Mouse (Mus musculus) cerebellum, adult 9-11 months (tissue): Measurements from ENCODE around the gene Nop16.

ENCODE experiments used
- DNase-seq: peaks from one replicate; pipeline ENCODE4 v3.0.0; 2022

Gene Nop16

DNA sequence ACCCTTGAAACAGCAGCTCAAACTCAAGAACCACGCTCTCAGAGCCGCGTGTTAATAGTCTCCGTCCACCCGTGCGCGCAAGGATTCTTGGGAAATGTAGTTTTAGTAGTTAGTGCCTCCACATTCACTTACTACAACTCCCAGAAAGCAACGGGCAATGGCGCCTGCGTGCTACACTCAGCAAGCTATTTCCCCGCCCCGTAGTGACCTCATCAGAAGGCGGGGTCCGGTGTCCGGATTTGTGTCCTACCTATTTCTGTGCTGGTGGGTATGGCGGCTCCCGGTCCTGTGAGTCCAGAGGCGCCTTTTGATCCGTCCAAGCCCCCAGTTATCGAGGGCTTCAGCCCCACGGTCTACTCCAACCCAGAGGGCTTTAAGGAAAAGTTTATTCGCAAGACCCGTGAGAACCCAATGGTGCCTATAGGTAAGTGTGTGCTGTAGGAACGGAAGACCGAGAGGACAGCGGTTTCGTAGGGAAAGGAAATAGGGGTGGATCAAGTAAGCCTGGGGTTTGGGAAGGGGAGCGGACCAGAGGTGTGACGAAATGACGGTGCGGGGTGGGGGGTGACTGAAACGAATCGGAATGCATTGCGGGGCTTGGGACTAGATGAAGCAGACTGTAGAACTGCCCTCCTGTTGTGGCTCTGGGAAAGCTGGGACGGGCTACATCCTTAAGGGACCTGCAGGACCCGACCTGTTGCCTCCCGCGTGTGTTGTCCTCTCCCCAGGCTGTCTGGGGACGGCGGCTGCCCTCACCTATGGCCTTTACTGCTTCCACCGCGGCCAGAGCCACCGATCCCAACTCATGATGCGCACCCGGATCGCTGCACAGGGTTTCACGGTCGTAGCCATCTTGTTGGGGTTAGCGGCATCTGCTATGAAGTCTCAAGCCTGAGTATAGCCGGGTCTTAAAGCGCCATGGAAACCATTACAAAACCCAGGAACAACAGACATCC lies at the start of gene Nop16, which contains the start of gene Higd2a:
Nop16 (minus strand) TSS at position 95 of the 956 bp plus-strand sequence.
Higd2a (plus strand) TSS at position 212 of the 956 bp plus-strand sequence.
- DNase-seq: peak; percentile 98

DNA sequence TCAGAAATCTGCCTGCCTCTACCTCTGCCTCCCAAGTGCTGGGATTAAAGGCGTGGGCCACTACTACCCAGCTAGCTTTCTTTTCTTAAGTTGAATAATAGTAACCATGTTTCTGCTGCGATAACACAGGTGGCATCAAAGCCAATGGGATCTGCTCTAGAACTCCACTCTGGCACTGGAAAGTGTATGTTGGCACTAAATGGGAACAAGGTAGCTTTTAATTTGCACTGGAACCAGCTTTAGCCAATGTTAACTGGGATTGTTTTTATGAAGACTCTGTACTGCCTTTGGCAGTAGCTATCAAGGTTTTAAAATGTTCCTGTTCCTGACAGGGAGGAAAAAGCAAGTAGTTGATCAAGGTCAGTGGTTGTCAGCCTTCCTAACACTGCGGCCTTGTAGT lies 45.1 kb upstream of the Nop16 start:
- DNase-seq: no peak

DNA sequence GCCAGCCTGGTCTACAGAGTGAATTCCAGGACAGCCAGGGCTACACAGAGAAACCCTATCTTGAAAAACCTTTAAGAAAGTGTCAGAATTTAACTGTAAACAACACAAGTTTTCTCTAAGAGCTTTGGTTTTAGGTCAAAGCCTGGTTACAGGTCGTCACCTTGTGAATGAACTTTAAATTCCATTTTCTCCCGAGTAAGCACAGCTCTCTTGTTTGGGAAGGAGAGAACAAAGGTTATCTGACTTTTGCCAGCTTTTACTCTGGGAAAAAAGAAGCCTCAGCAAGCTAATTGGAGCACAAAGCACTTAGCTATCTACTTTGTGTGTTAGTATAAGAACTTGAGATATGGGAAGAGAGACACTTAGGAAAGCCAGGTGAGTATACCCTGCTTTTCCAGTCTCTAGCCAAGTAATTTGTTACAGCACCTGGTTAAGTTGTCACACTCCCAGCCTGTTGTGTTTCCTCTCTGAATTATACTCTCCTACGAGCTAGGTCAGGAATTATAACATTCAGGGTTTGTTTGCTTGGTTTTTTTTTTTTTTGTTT lies 42.9 kb upstream of the Nop16 start:
- no peak for DNase-seq

DNA sequence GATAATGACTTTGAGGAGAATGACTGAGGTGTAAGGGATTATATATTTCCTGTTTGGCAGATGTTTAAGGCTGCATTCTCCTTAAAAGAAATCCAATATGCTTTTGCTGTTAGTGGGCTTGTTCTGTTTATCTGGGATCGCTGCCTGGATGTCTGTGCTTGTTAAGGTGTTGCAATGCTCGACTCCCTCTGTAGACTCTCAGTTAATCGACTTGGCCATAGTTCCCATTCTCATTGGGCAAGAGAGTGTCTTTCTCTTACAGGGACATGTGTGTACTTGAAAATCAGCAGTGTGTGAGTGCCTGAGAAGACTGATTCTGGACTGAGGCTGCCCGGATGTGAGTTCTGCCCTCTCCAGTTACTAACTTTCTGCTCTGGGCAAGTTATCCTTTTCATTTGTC lies 39.2 kb upstream of the Nop16 start:
- DNase-seq: no peak

DNA sequence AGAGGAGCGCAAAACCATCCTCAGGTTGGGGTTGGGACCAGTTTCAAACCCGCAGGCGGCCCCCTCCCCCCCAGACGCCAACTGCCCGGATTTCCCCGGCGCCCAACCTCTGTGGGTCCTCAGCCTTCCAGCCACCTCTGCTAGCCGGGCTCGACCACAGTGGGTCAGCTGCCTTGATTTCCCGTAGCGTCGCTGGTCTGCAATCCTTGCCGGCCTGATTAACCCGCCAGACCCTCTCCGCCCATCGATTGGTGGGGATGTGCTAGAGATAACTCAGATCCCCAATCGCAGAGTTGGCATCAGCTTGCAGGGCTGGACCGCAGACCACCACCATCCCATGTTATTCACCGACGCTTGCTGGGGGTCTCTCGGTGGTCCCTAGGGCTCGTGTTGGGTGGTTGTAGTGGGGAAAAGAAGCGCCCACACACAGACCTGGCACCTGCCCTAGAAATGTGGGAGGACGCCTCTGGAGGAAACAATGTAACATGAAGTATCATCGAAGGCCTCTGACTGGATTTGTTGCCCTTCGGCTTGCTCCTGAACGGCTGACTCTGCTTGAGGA lies 32.2 kb upstream of the Nop16 start:
- peak; percentile 72 for DNase-seq

DNA sequence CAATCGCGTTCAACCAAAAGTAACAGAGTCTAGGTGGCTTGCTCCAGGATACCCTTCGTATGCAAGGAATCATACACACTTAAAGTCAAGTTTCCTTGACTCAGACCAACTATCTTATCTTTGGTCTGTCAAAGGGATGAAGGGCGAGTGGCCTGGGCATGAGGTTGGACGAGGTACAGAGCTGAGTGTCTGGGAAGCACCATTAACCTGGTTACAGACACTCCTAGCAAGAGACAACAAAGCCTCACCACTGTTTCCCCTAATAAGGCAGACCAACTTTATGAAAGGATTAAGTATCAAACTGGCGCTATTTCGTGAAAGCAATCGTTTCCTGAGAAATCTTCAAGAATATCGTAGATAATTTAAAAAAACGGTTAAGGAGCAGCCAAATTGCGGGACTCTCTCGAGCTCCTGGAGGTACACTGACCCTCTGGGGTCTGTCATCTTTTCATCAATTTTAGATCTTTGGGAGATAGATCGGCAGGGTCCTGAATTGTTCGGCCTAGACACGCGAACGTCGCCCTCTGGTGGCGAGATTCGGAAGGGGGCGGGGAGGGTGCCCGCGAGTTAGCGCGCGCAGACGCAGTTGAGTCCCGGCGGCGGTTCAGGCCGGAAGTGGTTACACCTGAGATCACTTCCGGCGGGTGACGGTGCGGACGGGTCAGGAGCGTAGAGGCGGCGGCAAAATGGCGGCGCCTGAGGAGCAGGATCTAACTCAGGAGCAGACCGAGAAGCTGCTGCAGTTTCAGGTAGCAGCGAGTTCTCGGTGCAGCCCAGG lies 31.5 kb upstream of the Nop16 start, which contains the start of gene Faf2:
Faf2 (plus strand) TSS at position 630 of the 778 bp plus-strand sequence.
- DNase-seq: peak; percentile 97

DNA sequence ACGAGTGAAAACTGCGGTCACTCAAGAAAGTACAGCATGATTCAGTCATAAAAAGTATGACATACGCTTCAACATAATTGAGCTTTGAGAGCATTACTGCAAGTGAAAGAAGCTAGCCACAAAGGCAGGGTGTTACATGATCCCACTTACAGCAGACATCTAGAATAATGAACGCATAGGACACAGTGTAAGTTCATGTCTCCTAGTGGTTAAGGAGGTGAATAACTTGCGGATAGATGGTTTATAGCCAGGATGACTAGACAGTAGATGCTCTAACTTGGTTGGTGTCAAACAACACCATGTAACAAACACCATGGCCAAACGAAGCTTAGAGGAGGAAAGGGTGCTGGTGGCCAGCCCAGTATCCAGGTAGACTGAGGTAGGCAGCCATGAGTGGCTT lies 27.1 kb upstream of the Nop16 start:
- DNase-seq: no peak

DNA sequence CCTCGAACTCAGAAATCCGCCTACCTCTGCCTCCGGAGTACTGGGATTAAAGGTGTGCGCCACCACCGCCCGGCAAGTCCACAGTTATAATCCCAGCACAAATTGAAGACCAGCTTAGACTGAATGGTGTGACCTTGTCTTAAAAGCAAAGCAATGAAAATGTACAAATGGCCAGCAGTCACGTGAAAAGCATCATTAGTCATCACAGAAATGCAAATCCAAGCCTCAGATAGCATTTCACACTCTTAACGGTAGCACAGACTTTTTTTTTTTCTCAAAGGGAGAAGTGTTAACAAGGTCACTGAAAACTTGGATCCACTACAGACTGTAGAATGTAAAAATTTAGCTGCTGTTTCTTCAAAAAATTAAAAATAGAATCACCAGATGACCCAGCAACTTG lies 26.4 kb upstream of the Nop16 start:
- no peak for DNase-seq

DNA sequence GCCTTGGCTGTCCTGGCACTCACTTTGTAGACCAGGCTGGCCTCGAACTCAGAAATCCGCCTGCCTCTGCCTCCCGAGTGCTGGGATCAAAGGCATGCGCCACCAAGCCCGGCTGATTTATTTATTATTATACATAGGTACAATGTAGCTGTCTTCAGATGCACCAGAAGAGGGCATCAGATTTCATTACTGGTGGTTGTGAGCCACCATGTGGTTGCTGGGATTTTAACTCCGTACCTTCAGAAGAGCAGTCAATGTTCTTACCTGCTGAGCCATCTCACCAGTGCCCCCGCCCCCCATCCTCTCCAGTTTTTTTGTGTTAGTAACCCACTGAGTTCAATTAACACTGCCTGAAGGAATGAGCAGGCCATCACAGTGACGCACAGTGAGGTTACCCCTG lies 23.3 kb upstream of the Nop16 start:
- peak; percentile 33 for DNase-seq

DNA sequence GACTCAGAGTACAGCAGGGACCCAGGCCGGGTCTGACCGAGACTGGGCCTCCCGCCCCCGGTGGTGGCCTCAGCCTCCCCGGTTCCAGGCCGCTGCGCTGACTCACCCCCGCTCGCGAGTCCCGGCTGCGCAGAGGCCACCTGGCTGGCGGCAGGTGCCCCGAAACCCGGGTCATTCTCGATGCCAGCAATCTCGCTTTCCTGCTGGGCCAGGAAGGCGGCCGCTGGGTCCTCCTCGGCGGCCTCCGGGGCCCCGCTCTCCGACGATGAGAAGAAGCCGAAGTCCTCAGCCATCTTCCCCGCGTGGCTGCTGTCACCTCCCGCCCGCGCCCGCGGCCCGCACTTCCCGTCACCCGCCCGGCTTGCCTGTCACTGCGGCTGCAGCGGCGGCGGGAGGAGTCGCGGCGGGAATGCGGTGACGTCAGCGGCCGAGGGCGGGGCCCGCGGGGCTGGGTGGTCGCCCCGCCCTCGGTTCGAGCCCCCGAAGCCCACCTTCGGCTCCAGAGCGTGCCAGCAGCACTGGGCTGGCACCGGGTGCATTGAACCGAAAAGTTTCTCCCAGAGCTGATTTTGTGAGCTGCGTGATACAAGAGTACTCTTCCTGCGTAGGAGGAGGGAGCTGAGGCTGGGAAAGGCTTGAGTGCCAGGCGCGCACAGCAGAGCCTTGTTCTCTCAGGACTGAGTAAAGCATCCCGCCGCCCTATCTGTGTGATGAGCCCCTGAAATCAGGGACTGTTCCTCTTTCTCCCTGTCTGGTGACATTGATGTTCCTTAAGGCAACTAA lies 21.3 kb upstream of the Nop16 start, which contains the start of gene Cltb:
Cltb (minus strand) TSS at position 373 of the 783 bp plus-strand sequence.
- DNase-seq: peak; percentile 93

DNA sequence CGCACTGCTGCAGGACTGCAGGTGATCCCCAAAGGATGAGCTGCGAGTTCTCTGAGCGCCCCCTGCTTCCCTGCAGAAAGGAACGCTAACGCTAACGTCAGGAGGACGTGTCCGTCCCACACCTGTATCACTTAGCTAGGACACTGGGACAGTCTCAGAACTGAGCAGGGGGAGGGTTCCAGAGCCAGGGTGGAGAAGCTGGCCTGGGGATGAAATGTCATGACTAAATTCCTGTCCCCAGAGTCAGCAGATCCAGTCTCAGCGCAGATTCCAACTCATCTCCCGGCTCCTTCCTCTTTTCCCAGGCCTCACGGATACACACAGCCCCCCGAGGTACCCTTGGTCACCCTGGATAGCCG lies 20.7 kb upstream of the Nop16 start:
- DNase-seq: no peak

DNA sequence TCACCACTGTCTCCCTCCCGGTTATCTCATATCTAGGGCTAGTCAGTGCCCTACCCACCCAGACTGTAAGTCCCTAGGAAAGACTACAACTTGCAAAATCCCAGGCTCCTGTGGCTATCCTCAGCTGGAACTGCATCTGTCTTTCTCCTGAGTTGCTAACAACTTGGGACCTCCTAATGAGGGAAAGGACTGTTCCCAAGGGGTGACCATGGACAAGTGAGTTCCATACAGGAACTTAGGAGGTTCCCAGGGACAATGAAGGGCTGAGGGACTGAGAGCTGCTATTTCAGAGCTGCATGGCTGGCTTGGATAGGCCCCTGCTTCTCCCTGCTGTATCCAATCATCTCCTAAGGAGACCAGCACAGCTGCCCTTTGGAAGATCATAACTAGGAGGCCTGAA lies 19.4 kb upstream of the Nop16 start:
- peak; percentile 40 for DNase-seq

DNA sequence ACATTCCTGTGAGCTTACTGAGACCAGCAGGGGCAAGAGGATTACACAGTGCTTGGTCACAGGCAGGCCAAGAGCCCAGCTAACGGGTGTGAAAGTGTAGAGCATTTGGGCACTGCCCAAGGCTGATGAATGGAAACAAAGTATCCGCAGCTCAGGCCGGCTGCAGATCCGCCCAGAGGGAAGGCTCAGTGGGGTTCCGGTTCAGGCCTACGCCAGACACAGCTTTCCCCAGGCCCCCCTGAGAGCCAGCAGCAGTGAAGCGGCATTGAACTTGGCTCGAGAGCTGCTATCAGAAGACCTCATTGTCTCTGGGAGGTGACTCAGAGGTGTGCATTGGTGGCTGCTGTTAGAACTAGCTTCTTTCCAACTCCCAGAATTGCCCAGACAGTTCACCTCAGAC lies 18.8 kb upstream of the Nop16 start:
- DNase-seq: peak; percentile 78

DNA sequence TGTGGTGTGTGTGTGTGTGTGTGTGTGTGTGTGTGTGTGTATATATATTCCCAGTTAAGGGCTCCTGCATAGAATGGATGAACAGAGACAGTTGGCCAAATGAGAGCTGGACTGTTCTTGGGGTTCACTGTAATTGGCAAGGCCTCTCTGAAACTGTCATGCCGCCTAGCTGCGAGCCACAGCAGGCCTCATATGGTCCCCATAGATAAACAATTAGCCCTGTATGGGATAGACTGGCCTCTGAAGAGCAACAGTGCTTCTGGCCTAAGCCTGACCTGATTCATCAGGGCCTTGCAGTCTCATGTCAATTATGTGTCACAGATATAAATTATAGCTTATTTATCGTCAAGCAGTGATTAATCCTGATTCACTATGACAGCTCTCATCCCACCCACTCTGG lies 18.1 kb upstream of the Nop16 start:
- peak; percentile 36 for DNase-seq

DNA sequence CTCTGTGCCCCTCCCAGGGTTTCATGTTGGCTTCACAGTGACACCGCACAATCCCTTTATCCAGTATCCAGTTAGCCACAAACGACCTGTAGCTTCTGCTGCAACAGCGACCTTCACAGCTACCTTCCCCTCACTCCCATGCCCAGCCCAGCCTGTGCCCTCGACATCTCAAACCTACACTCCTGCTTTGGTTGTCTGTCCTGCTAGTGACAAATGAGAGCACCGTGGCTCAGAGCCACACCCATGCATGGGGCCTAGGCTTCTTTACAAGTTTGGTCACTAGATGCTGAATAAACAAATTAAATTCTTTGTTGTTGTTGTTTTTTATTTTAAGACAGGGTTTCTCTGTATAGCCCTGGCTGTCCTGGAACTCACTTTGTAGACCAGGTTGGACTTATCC lies 17.3 kb upstream of the Nop16 start:
- DNase-seq: peak; percentile 36

DNA sequence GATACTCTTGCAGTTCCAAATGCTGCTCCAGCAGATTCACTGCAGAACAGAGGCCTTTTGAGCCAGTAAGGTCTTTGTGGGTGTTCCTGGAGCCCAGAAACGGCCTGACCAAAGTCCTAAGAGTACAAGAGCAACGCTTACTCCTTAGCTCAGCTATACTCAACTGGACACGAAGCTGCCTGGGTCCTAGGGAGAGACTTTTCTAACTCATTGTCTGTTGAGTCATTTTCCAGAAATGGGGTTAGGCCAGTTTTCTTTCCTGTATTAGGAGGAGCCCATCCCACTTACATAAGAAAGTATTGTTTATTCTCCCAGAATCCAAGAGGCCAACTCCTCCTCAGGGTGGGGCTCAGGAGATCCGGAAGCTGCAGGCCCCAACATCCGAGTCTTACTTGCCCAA lies 15.5 kb upstream of the Nop16 start:
- no peak for DNase-seq

DNA sequence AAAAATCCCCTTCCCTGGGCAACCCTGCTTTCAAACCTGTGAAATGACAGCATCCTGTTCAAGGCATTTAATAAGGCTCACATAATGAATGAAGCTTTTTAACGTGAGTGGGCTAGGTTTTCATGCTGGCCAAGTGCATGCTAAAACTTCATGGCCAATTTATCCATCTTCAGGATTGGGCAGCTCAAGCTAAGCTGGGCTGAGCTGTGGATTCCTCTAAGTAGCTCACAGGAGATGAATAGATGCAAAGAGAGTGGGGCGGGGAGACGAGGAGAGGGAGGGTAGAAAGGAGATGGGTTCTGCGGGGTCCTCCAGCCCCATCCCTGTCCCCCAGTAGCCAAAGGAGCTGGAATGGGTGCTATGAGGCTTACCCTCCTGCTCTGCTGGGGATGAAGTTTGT lies 14.3 kb upstream of the Nop16 start:
- peak; percentile 11 for DNase-seq

DNA sequence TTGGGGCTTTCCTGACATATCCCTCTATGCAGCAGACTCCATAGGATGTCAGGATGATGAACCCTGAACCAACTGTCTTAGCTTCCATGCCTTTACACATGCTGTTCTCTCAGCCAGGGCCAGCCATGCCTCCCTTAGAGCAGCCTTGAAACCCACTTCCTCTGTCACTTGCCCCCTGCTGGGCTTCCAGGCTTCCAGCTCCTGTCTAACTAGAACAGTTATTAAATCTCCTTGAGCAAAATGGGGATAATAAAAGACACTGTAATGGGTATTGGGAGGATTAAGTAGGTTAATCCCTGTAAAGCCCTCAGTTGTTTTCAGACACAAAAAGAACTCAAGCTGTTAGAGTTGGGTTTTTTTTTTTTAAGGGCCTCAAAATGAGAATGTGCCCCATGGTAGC lies 13.6 kb upstream of the Nop16 start:
- DNase-seq: peak; percentile 31

DNA sequence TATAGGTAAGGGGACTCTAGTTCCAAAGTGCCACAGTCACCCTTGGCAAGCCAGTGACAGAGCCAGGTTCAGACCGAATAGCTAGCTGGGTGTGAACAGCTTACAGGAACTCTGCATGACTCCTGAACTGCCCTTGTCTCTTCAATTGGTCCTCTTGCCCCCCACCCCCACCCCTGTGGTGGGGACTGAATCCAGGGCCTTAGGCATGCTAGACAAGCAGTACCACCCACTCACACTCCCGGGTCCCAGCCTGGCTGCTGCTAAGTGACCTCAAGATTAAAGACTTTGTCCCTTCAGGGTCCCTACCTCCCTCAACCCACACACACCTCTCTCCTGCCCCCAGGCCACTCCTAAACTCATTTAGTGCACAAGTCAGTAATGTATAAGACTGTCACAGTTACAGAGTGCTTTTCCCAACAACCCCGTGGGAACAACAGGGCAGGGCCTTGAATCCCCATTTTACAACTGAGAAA lies 12.8 kb upstream of the Nop16 start:
- no peak for DNase-seq

DNA sequence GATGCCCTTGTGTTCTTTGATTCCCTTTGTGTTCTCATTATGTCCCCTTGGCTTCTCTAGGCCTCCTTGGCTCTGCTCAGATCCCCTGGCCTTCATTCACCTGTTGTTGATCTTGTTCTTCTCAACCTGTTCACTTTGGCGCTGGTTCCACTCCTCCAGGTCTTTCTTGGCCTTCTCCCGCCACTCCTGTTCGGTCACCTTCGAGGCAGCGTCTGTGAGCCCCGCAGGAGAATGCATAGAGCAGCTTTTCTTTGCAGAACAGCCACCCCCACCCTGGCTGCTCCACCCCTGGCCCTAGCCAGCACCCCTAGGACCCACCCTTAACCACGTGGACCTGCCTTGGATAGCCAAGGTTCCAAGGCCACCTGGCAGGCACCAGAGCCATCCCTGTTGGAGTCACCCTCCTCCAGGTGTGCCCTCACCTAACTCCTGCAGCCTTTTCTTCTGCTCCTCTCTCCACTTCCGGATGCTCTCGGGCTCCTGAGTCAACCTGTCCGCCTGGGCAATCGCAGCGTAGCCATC lies 8.8 kb upstream of the Nop16 start:
- DNase-seq: peak; percentile 69

DNA sequence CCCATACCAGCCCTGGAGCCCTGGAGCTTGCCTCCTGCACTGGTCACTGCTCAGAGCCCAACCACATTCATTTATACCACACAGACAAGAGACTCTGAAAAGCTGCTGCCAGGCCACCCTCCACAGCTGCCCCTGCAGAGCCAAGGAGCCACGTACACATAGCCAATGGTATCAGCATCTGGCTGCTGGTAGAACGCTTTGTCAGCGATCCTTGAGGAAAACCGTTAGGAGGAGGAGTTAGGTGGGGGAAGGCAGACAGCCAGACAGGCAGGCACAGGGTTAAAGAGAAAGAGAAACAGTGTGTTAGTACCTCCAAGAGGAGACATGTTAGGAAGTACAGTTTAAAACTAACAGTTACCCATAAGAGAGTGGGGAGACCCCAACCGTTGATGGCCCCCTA lies 7.0 kb upstream of the Nop16 start:
- no peak for DNase-seq
